Mouse (Mus musculus) testis, postnatal 14 days (tissue): Measurements from ENCODE around the gene Macrod1.
A peak's percentile ranks its signal among the peaks of the same experiment; 100 is the strongest.

Experiments
- DNase-seq: peaks from one replicate; pipeline ENCODE4 v3.0.0; 2021; ENCODE audit warnings: low spot score

Macrod1 gene

DNA sequence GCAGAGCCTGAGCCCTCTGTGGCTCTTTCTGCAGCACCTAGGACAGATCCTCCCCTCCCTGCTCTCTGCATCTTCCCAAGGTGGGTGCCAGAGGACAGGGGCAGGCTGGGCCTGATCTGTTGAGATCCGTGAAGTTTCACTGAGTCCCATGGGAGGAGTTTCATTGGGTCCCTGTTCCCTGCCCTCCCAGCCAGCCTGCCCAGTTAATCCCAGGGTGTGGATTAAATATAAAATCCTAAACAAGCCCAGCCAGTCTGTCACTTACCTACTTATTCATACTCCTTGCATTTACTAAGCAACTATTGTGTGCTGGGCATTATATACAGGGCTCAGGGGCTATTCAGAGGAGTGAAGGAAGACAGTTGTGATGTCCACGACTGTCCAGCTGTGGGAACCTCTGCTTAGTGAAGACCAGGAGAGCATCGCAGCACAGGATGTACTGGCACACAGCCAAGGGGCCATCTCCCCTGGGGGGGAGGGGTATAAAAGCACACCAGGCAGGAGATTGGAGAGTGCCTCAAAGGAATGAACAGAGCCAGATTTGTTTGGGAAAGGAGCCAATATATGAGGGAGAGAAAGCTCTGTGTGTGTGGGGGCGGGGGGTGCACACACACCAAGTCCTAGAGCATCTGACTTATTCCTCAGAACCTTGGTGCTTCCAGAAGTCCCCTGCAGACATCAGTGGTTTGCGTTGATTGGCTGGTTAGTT is 85.8 kb downstream of the Macrod1 start:
- peak; percentile 53 for DNase-seq

DNA sequence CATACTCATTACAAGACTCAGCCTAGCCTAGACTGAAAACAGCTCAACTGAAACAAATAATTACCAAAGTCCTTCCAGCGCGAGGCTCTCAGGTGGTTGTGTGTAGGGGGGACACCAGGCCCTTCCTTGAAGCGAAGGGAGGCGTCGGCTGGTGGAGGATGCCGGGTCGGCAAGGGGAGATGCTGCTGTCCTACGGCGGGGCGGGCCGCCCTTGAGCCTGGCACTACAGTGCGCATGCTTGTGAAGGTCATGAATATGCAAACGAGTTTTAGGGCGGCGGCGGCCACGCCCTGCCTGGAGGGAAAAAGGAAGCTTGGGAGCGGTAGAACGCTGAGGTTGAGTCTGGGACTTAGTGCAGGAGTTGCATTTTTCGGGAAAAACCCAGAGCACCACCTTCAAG is 87.2 kb downstream of the Macrod1 start:
- DNase-seq: peak; percentile 78

DNA sequence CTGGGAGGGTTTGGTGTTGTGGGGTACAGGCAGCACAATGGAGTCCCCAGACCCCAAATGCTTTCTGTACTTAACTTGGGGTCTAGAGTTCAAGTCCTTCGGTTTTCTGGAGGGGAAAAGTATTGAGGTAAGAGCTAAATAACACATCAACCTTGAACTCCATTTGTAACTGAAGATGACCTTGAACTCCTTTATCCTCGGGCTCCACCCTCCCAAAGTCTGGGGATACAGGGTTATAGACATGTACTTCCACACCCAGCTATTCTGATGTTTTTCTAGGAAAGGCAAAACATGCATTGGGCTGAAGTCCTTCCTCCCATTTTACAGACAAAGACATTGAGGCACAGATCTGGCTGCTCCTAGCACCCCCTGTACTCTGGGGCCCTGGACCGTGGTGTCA is 87.8 kb downstream of the Macrod1 start:
- no peak for DNase-seq

DNA sequence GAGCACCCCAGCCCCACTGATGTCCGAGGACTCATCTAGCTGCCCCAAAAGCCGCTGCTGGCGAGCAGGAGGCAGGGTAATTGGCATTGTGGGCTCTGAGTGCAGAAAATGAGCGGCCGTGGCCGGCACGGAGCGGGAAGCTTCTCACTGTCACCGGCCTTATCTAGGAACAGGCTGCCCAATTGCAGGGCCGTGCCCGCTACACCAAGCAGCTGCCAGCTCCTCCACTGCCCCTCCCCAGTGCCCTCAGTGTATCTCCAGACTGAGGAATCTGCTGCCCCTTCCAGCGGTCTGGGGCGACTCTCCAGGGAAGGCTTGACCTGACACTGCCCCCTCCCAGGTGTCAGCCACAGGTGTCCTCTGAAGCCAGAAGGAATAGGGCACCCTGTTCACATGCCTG is 89.8 kb downstream of the Macrod1 start:
- DNase-seq: peak; percentile 51

DNA sequence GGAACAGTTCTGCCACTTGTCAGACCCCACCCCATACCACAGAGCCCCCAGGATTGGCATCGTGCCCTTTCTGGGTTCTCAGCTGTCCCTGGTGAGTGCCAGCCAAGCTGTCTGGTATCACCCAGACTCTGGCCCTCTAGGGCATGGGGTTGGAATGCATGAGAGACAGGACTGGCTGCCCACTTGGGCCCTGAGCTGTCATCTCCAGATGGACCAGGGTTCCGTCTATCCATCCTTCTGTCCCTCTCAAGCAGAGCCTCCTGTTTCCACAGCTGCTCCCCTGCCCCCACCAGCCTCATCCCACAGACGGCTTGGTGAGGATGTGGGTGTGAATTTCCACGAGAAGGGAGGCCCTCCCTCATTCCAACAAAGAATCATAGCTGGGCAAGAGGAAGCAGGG is 91.5 kb downstream of the Macrod1 start:
- DNase-seq: no peak

DNA sequence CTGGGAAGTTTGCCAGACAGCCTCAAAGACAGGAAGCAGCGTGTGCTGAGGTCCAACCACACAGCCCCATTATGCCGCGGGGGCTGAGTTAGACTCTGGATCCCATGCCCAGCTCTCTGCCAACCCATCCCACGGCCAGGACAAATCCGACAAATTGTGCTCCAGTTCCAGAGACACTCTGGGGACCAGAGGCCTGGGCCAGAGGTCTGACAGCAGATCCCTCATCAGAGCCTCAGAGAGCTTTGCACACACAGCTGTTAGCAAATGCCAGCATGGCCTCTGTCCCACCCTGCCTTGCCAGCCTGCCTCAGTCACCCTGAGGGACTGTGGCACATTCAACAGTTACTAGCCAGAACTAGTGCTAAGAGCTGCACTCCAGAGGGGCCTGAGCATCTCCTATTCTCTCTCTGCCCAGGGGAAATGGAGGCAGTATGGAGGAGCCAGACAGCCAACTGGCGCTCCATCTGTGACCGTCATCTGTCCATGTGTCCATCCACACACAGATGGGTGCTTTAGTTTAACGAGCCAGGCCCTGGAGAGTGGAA is 92.0 kb downstream of the Macrod1 start:
- no peak for DNase-seq

DNA sequence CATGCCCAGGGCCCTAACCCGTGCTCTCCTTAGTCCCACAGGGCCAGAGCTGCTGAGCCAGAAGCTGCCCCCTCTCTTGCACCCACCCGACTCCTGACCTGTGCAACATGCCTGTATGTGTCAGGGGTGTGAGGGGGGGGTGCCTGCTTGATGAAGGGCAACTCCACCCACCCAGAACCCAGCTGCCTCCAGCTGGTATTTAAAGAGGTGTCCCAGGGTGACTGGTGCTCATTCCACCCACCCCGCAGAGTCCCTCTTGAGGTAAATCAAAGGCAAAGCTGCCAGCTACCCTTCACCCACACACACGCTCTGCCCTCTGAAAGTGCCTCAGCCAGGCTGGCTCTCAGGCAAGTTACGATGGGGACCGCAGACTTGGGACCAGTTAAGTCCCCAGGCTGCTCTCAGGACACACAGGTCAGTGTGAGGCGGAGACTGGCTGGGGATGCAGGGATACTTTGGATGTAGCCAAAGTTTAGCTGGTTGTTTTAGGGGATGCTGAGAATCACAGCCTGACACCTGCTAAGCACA is 92.6 kb downstream of the Macrod1 start:
- no peak for DNase-seq

DNA sequence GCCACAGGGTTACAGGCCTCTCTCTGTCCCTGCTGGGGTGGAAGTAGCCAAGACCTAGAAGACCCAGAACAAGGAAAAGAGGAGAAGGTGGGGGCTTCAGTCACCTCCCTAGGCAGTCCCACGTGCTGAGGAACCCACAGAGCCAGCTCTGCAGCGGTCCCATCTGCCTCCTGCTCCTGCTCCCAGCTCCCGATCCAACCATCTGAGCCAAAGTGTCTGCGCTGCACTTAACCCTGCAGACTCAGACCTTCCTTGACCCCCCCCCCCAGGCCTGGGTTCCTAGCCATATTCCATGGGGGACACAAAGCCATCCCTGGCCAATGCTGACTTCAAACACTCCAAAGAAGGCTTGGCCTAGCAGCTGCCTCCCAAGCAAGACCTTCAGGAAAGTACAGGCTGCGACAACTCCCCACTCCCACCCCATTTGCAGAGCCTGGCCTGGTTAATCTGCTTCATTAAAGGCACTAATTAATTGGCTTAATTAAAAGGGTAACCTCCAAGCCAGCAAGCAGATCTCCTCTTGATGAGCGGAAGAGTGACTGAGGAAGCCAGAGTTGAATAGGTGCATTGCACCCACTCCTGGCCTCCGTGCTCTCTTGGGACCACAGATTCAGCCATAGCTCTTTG is 94.8 kb downstream of the Macrod1 start:
- no peak for DNase-seq

DNA sequence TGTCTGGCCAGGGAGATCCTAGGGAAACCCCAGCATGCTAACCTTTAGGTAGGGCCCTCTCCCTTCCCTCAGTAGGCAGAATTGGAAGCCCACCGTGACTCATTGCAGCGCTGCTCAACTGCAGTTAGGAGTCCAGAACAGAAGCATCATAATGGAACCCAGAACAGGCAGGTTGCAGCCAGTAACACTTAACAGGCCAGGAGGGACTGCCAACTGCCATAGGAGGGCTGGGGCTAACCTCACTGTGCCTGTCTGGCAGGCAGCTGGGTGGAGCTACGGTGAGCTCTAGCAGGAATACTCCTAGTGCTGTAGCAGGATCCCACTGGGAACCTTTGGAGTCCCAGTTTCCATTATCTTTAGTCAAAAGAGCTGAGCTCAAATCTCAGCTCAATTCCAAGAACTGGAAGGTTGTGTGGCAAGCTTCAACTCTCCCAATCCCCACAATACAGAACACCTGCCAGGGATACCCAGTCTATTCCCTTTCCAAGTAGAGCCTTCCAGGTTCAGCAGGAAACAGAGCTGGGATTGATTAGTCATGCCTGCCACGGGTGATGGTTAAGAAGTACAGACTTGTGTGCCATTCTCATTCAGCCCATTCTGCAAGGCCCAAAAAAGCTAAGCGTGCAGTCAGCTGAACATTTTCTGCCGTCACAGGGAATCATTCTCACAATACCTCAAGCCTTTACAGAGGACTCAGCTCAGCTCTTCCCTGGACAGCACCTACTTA is 95.5 kb downstream of the Macrod1 start:
- no peak for DNase-seq

DNA sequence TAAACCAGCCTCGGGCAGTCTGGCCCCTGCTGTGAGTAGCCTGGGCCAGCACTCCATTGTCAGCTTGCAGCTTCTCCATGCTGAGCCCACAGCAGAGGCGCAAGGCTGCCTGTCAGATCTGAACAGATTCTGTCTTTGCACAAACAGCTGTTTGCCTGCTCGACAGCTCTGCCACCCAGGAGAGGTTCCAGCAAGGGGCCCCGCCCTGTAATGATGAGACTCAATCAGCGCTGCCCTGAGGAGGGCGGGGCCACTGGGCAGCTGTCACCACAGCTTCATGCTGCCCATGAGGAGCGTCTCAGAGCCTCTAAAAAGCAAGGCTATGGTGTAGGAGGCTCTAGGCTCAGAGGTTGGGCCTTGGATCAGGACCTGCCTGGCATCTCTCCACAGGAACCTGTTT is 96.6 kb downstream of the Macrod1 start:
- no peak for DNase-seq

DNA sequence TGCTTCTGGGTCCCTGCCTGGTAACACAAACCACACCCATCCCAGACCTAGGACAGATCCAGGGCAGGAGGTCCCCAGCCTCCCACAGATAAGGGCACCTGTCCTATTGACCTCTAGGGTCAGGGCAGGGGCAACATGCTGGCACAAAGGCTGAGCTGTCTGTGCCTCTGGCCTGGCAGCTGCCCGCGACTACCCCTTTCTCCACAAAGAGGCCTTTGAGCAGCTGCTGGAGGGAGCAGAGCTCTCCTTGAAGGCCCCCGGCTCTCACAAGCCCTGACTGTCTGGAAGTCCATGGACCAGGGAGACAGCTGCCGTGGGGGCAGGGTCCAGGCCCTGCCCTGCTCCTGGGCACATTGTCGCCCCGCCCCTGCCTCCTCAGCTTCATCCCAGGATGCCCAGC is 98.6 kb downstream of the Macrod1 start:
- peak; percentile 75 for DNase-seq

DNA sequence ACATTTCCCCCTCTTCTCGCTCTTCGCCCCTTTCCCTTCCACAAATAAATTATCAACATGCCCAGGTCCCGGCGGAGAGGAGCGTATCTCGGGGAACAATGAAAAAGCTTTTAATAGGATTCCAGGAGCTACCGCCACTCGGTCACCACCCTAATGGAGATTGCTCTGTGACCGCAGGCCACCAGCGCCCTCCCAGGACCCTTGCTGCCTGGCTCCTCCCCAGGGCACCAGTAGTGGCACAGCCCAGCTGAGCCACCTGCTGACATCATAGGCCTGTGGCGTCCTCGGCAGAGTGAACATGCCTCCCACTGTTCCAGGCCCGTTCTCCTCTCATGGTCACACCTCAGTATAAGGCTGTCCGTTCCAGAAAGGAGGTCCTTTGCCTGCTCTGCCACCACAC is 101.1 kb downstream of the Macrod1 start:
- DNase-seq: no peak

DNA sequence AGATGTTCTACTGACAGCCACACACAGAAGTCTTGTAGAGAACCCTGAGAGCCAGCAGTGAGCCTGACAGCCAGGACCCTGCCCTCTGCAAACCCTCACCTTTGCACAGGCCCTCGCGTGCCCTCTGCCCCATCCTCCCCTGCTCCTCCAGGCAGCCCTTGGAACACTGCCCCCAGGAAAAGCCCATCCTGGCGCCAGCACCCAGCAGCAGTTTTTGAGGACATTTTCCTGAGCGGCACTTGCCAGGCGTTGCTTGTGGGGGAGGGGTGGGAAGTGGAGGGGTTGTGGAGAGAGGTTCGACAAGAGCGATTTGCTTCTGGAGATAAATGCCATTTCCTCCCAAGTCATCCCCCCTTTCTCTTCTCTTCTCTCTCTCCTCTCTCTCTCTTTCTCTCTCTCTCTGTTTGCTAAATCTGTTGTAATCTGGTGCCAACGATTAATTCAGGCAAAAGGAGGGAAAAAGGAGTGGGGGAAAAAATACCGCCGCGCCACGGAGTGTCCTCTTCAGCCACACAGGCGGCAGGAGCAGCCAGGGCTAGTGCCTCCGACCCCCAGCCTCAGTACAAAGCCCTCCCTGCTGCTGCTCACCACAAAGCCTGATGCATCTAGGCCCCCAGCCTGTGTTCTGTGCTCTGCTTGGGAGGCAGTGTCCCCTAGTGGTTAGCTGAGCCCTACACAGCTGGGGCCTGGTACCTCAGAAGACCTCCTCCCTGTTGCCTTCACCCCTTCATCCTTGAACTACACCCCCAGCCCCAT is 103.7 kb downstream of the Macrod1 start:
- DNase-seq: no peak

DNA sequence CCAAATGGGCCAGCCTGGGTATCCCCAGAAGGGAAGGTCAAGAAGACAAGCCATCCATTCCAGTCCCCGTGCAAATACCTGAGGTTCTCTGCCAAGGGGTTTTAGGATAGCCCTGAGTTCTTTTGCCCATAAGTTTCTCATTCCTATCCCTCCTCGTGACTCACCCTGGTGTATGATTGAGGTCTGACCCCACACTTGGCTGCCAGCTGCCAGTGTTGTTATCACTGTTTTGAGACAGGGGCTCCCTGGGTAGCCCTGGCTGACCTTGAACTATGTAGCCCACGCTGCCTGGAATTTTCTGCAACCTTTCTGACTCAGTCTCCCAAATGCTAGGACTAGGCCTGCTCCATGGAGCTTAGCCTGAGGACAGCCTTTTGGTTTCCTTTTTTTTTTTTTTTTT is 104.5 kb downstream of the Macrod1 start:
- no peak for DNase-seq

DNA sequence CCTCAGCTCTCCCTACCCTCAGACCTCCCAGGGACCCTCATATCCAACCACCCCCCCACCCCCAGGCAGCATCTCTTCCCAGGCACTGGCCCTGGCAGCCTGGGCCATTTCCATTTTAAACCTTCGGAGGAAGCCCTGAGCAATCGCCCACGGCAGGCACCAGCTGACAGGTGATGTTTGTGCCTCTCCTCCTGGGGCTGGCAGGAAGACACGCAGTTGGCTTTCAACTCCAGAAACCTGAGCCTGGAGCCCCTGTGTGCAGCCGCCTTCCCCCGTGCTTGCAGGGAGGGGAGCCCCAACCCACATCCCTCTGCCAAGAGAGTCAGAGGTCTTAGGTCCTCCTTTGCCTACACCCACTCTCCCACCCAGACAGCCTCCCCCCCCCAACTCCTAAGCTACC is 107.6 kb downstream of the Macrod1 start:
- DNase-seq: no peak

DNA sequence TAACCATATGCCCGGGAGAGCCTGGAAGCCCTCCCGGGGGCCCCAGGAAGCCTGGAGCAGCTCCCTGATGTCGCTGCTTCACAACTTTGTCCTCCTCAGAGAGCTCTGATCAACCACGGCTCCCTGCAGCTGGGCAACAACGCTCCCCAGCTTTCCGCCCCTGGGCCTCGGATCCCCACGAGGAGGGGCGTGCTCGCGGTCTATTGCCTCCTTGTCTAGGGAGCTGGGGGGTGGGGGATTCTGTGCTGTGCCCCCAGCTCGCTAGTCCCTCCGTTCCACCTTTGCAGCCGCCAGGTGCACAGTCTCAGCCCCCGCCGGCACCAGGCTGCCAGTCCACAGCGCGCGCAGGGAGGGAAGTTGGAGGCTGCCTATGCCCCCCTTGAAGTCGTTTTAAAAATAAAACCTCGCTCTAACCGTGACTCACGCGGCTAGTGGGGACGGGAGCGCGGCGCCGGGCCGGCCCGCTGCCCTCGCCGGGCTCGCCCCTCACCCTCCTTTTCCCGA is 108.3 kb downstream of the Macrod1 start:
- peak; percentile 48 for DNase-seq

DNA sequence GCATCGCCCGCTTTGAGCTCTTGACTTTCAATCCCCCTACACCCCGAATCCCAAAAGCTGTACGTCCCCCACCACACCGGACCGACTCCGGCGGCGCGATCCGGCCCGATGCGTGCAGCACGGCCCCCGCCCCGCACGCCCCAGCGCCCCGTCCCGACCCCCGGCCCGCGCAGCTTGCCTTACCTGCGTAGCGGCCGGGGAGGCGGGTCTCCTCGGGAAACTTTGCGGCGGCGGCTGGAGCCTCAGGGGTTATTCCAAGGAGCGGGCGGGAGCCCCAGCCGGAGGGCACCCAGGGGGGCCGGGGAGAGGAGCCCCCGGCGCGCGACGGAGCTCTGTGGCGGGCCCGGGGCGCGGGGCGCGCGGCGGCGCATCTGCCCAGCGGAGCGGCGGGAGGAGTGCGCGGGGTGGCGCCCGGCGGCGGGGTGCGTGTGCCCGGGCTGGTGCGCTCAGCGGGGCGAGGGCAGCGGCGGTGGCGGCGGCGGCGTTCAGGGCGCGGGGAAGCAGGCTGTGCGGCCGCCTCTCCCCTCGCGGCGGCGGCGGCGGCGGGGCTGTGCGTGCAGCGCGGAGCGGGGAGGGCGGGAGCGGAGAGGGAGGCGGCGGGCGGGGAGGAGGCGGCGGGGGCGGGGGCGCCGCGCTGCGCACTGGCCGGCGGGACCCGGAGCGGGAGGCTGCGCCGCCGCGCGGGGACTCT is 109.0 kb downstream of the Macrod1 start:
- DNase-seq: no peak

DNA sequence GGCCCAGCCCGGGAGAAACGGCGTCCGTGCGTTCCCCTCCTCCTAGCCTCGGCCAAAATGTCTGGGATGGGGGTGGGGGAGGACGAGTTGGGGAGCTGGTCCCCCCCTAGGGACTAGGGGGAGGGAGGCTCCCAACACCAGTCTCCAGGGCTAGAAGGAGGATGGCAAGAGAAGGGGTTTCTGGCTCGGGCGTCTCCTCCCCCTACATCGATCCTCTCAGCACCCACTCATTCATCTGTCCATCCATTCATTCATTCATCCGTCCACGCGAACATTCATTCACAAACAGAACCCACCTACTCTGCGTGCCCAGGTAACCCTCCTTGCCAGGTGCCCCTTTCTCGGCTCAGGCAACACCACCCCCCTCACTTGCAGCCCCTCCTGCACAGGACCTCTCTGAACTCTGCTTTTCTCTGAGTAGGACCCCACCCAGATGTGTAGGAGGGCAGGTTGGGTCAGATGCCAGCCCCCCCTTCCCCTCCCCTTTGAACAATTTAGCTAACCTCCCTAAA is 109.6 kb downstream of the Macrod1 start:
- DNase-seq: no peak

DNA sequence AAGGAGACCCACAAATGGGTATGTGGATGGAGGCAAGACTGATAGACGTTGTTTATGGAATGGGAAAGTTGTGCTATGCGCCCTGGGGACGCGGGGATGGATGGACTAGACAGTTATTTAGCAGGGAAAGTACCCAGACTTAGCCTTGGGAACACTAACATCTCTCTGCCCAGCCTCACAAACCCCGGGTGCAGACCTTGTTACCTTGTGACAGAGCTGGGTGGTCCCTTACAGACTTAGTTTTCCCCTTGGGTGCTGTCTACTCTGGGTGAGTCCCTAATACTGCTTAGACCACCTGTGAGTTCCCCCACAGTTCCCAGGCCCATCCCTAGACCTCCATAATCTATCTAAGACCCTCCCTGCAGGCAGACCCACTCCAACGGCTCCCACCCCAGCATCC is 110.2 kb downstream of the Macrod1 start:
- DNase-seq: no peak

DNA sequence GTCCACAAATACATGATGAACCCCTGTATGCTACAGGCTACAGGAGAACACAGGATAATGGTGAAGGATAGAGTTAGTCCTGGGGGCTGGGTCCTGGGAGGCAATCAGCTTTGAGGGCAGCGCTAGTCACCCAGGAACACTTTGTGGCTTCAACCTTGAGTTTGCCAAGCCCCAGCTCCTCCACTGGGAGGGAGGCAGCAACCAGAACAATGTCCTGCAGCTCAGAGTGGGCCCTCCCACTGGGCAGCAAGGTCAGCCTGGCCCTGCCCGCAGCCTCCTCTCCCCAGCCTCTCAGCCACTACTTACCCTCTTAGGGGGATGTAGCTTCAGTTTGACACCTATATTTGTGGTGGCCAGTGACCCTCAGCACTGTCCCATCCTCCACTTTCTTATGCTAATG is 111.8 kb downstream of the Macrod1 start:
- DNase-seq: peak; percentile 79

DNA sequence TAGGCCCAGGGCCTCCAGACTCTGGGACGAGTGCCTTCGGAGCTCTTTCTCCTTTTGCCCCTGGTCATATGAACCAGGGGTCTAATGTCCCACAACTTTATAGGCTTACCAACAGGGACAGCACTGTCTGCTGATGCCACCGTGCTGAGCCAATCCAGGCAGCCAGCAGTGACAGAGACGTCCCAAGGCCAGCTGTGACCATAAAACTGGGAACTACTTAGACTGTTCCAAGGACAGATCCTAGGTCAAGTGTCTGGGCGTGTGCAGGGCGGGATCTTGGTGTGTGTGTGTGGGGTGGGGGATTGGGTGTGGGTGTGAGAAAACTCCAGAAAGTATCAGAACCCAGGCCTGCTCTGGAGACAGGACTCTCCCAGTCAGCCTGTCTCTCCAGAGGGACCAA is 114.3 kb downstream of the Macrod1 start:
- no peak for DNase-seq
